Mouse (Mus musculus) lung, embryonic 15.5 days (tissue): ENCODE results near the gene Bach1. TPM values are rescaled to one million over a fixed set of nuclear protein-coding genes. Genes with fewer than 3 reads are reported as not detected.
A peak's percentile ranks its signal among the peaks of the same experiment; 100 is the strongest.

Experiments
- ATAC-seq: fragments of 200-750 bp; cut with Nextera tagmentation; 2 replicates; pipeline ENCODE4 v1.8.0; 2017; ENCODE audit warnings: moderate number of reproducible peaks, borderline replicate concordance; ENCODE audit not compliant: low FRiP score, low TSS enrichment; ENCODE audit errors: extremely low read depth
- H3K27ac ChIP-seq: fragments of 300-500 bp; sonication (generic); 2 replicates; pipeline ENCODE4 v1.5.1; 2015; ENCODE audit warnings: moderate library complexity, mild to moderate bottlenecking, inconsistent platforms
- H3K27me3 ChIP-seq: fragments of 300-500 bp; sonication (generic); 2 replicates; pipeline ENCODE4 v1.6.1; 2015; ENCODE audit warnings: inconsistent platforms
- H3K36me3 ChIP-seq: fragments of 300-500 bp; sonication (generic); 2 replicates; pipeline ENCODE4 v1.6.1; 2015; ENCODE audit warnings: inconsistent platforms
- H3K4me1 ChIP-seq: fragments of 300-500 bp; sonication (generic); 2 replicates; pipeline ENCODE4 v1.6.1; 2015; ENCODE audit warnings: inconsistent platforms
- H3K4me2 ChIP-seq: fragments of 300-500 bp; sonication (generic); 2 replicates; pipeline ENCODE4 v1.6.1; 2015; ENCODE audit warnings: inconsistent platforms, mild to moderate bottlenecking, moderate library complexity
- H3K4me3 ChIP-seq: fragments of 300-500 bp; sonication (generic); 2 replicates; pipeline ENCODE4 v1.5.1; 2015; ENCODE audit warnings: mild to moderate bottlenecking, inconsistent platforms
- H3K9ac ChIP-seq: fragments of 300-500 bp; sonication (generic); 2 replicates; pipeline ENCODE4 v1.6.1; 2015; ENCODE audit warnings: inconsistent platforms
- H3K9me3 ChIP-seq: fragments of 300-500 bp; sonication (generic); 2 replicates; pipeline ENCODE4 v1.6.1; 2016; ENCODE audit warnings: inconsistent platforms
- WGBS: fragments of 180-500 bp; shearing (Covaris S2); methylation state at CpG from one replicate; pipeline ENCODE4 v1.1.7; 2015; 5-methylcytosine and 5-hydroxymethylcytosine counted together
- polyA plus RNA-seq: library from polyadenylated mRNA; unstranded; fragments of >200 nt; fragmentation: Nextera tagmentation; extraction: Ambion mirVana; gene quantifications from 2 replicates; pipeline ENCODE4 v1.2.1, GENCODE M21; 2015

The Bach1 gene
- polyA plus RNA-seq: 9.1 and 10.4 TPM in 2 replicates

DNA sequence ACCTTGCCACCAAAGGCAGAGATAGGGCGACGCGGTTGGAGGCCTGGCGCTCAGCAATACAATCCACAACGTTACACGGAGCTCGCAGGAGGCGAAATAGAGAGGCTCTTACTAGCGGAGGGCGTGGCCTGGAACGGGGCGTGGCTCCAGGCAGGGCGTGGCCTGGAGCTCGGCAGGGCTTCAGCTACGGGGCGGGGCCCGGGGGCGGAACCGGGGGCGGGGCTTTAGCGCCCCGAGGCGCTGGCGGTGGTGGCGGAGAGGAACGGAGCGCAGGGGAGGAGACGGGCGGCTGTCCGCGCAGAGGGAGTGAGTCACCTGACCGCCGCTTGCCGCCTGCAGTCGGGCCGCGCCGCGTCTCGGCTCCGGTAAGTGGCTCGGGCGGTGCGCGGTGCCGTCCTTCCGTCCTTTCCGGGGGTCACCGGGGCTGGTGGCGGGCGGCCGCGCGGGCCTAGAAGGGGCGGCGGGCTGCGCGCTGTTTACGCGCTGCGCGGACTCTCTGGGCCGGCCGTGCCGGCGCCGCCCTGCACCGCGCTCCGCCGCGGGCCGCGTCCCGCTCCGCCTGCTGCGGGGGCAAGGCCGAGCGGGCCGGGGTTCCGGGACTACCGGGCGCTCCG, at the start of gene Bach1:
Gene Bach1, plus strand, starts transcription at position 254 of the 614 bp plus-strand sequence.
- under 1% methylated on average over 59 of the region's 84 CpGs for WGBS
- ATAC-seq: peak; percentile 96
- peaks cover 24% of the 10 kb centered on the region for H3K4me1 ChIP-seq
- H3K27me3 ChIP-seq: no peaks in the 10 kb centered on the region
- peak within 1 kb of the TSS; percentile 89 for H3K9ac ChIP-seq
- peak within 1 kb of the TSS; percentile 90 for H3K27ac ChIP-seq
- no peaks in the 10 kb centered on the region for H3K36me3 ChIP-seq
- H3K9me3 ChIP-seq: no peaks in the 10 kb centered on the region
- peak within 1 kb of the TSS; percentile 60 for H3K4me2 ChIP-seq
- peak within 1 kb of the TSS; percentile 79 for H3K4me3 ChIP-seq

DNA sequence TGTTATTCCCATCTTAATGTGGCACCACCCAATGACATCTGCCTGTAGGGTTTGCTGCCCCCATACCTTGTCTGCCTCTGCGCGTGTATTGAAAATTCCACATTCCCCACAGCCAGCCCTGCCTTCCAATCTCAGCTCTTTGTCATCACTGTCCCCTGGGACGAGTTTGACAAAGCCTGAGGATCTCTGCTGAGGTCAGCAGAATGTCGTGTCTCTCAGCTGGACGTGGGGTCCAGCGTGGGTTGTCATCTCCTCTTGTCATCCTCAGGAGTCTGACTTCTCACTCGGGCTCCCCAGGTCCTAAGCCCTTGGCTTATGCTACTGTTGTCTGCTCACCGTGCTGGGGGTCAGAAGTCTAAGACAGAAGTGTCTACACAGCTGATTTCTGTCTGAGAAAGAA, 46.4 kb upstream of the Bach1 start:
- H3K9ac ChIP-seq: no peak overlapping the region
- WGBS: 58% methylated on average over 8 of the region's 8 CpGs
- no peak for ATAC-seq

DNA sequence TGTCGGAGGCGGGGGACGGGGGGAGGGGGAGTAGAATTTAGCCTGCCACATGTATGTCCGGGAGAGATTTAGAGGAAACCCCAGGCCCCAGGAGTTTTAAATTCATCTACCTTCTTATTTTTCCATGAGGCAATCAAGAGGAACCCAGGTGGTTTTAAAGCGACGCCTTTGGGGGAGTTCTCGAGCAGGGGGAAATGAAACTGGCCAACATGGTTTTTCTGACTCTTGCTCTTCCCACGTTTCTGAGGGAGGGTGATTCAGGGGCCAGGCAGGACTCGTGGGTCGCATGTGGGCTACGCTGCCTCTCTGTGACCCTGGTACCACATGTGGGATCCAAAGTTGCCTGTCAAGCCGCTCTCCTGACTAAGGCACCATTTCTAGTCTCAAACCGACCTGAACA, 45.8 kb upstream of the Bach1 start:
- Histone ChIP-seq H3K9ac (no peak overlapping the region), H3K4me1 (no peaks in the 10 kb centered on the region), H3K36me3 (no peaks in the 10 kb centered on the region), H3K9me3 (no peaks in the 10 kb centered on the region), H3K4me2 (no peak overlapping the region), H3K27ac (no peak overlapping the region), H3K4me3 (no peak overlapping the region), H3K27me3 (no peaks in the 10 kb centered on the region)
- no peak for ATAC-seq
- WGBS: 88% methylated on average over 13 of the region's 13 CpGs

More for the DNA sequence above, 46.4 kb upstream of the Bach1 start:
- Histone ChIP-seq H3K27ac (no peak overlapping the region), H3K36me3 (no peaks in the 10 kb centered on the region), H3K4me3 (no peak overlapping the region), H3K4me2 (no peak overlapping the region), H3K27me3 (no peaks in the 10 kb centered on the region), H3K9me3 (no peaks in the 10 kb centered on the region), H3K4me1 (no peaks in the 10 kb centered on the region)

DNA sequence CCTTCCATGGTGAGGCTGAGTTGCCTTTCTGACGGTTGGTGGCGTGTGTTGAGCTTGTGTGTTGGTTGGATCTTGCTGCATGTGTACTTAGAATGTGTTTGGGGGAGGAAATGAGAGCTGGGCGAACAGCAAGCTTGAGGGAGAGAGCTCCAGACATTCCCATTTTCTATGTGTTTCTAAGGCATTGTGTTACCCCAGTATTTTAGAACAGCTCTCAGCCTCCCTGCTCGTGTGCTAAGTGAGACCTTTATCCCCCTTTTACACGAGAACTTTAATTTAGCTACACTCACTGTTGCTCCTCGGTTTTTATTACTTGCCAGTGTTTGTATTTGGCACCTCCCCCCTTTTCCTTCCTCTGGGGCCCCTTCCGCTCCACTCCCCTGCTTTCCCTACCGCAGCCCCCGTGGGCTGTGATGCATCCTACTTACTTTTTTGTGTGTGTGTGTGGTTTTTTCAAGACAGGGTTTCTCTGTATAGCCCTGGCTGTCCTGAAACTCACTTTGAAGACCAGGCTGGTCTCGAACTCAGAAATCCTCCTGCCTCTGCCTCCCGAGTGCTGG, 44.6 kb upstream of the Bach1 start:
- no peaks in the 10 kb centered on the region for H3K4me1 ChIP-seq
- H3K27me3 ChIP-seq: no peaks in the 10 kb centered on the region
- H3K27ac ChIP-seq: no peak overlapping the region
- H3K4me3 ChIP-seq: no peak overlapping the region
- WGBS: 61% methylated on average over 11 of the region's 11 CpGs
- no peak overlapping the region for H3K4me2 ChIP-seq
- no peaks in the 10 kb centered on the region for H3K36me3 ChIP-seq
- ATAC-seq: no peak
- H3K9me3 ChIP-seq: no peaks in the 10 kb centered on the region
- H3K9ac ChIP-seq: no peak overlapping the region

DNA sequence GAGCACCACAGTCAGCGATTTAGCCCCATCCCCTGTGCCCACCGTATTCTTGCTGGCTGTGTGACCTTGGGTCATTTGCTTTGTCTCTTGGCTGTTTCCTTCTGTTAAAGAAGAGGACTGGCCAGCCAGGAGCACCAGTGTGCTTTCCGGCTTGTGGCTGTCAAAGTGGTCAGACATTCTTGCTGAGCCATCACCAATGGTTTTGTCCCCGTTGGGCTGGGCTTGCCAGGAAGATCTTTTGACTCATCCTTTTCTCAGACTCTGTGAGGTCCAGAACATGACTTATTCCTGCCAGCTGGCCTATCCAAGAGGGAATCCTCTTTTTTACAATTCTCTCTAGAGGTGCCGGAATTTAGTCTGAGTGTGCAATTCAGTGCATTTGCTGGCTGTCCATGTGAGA, 43.7 kb upstream of the Bach1 start:
- Histone ChIP-seq H3K4me2 (no peak overlapping the region), H3K27ac (no peak overlapping the region), H3K4me1 (no peaks in the 10 kb centered on the region), H3K27me3 (no peaks in the 10 kb centered on the region), H3K36me3 (no peaks in the 10 kb centered on the region), H3K9ac (no peak overlapping the region), H3K4me3 (no peak overlapping the region), H3K9me3 (no peaks in the 10 kb centered on the region)
- no peak for ATAC-seq
- WGBS: 63% methylated on average over 5 of the region's 5 CpGs

DNA sequence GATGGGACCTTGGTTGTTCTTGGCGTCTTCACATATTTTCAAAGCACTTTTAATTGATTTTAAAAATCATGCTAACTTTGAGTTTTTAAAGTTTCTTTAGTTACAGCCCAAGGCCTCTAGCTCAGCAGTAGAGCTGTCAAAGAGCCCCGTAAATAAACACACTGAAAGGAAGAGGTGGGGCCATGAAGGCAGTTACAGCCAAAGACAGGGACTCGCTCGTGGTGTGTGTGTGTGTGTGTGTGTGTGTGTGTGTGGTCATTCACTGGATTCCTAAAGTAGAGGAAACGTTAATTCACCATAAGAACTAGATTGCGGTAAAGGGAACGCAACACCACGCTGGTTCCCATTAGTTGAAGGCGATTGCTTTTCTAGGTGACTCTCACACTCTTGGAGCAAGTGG, 43.2 kb upstream of the Bach1 start:
- Histone ChIP-seq H3K4me2 (no peak overlapping the region), H3K27ac (no peak overlapping the region), H3K36me3 (no peaks in the 10 kb centered on the region), H3K4me1 (no peaks in the 10 kb centered on the region), H3K4me3 (no peak overlapping the region), H3K27me3 (no peaks in the 10 kb centered on the region), H3K9me3 (no peaks in the 10 kb centered on the region), H3K9ac (no peak overlapping the region)
- no peak for ATAC-seq
- WGBS: 69% methylated on average over 9 of the region's 9 CpGs

DNA sequence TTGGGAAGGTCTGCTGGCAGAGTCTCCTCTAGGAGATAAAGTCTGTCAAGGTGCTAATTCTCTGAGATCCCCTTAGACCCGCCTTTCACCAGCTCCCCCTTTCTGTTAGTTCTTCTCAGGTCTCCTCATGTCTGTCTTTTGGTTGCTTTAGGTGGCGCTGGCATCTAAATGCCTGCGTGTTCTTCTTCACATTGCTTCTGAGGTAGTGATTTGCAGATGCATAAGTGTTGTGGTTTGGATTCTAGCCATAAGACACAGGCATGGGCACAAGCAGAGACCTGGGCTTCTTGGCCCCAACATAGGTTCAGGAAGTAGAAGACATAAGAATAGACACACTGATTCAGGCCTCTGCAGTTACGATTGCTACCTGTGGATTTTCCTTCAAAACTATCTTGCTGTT, 42.0 kb upstream of the Bach1 start:
- no peaks in the 10 kb centered on the region for H3K27me3 ChIP-seq
- no peaks in the 10 kb centered on the region for H3K4me1 ChIP-seq
- no peak overlapping the region for H3K4me3 ChIP-seq
- no peaks in the 10 kb centered on the region for H3K9me3 ChIP-seq
- H3K9ac ChIP-seq: no peak overlapping the region
- H3K27ac ChIP-seq: no peak overlapping the region
- no peak overlapping the region for H3K4me2 ChIP-seq
- no peak for ATAC-seq
- no peaks in the 10 kb centered on the region for H3K36me3 ChIP-seq
- WGBS: 82% methylated on average over 4 of the region's 4 CpGs

DNA sequence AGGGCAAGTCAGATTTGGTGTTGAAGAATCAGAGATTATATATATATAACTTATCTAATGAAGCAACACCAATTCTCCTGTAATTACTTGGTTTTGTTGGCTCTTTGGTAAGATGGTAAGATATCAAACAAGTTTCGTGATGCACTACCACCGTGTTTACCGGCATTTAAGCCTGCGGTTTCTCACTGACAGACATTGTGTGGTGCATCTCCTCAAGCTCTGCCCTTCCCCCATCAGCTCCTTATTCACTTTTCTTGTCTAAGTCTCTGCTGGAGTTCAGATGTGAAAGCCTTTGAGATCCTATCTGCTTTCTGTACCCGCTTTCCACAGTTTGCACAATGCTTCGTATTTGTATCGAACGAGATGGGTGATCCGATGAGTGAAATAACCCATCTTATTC, 41.5 kb upstream of the Bach1 start:
- Histone ChIP-seq H3K4me1 (no peaks in the 10 kb centered on the region), H3K4me2 (no peak overlapping the region), H3K27me3 (no peaks in the 10 kb centered on the region), H3K9ac (no peak overlapping the region), H3K4me3 (no peak overlapping the region), H3K36me3 (no peaks in the 10 kb centered on the region), H3K27ac (no peak overlapping the region), H3K9me3 (no peaks in the 10 kb centered on the region)
- WGBS: 96% methylated on average over 9 of the region's 9 CpGs
- ATAC-seq: no peak

DNA sequence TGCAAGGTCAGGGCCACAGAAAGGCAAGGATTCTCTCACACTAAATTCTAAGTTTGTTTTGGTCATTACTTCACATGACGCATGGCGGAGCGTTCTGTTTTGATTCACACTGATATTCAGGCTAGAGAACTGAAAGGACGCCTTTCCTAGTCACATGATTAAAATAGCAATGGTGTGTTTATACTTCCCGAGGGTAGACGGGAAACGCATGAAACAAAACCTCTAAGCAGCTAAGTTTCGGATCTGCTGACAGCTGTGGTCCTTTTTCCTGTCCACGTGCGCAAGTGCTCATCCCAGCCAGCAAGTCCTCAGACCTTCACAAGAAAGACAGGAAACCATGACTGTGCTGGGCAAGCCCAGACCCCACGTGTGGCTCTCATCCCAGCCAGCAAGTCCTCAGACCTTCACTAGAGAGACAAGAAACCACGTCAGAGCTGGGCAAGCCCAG, 37.7 kb upstream of the Bach1 start:
- no peaks in the 10 kb centered on the region for H3K27me3 ChIP-seq
- H3K4me2 ChIP-seq: peak overlapping the region; percentile 44
- peak; percentile 77; the same call in 1 of the 2 replicates for ATAC-seq
- 31% methylated on average over 12 of the region's 12 CpGs for whole genome bisulfite sequencing
- H3K9me3 ChIP-seq: no peaks in the 10 kb centered on the region
- peak overlapping the region; percentile 37 for H3K27ac ChIP-seq
- H3K4me1 ChIP-seq: no peaks in the 10 kb centered on the region
- H3K36me3 ChIP-seq: no peaks in the 10 kb centered on the region
- H3K4me3 ChIP-seq: peak overlapping the region; percentile 22
- no peak overlapping the region for H3K9ac ChIP-seq

DNA sequence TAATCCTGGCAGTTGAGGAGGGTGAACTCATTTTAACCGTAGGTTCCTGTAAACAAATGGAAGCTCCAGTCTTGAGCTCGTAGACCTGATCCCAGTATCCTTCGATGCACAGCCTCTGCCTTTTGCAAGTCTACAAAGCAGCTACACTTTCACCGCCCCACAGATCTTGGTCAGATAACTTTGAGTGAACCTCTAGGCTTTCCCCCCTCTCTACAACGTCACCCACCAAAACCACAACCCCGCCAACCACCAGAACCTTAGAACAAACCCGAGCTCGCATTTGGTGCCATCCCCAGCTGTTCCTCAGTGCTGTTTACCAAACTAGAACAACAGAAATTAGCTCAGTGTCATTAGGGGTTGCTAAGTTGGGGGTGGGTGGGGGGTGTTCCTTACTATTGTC, 37.1 kb upstream of the Bach1 start:
- Histone ChIP-seq H3K27ac (peak overlapping the region; percentile 37), H3K9me3 (no peaks in the 10 kb centered on the region), H3K4me1 (no peaks in the 10 kb centered on the region), H3K9ac (no peak overlapping the region), H3K4me3 (no peak overlapping the region), H3K27me3 (no peaks in the 10 kb centered on the region), H3K36me3 (no peaks in the 10 kb centered on the region), H3K4me2 (peak overlapping the region; percentile 44; the same call in 1 of the 2 replicates)
- 72% methylated on average over 8 of the region's 8 CpGs for WGBS
- no peak for ATAC-seq

DNA sequence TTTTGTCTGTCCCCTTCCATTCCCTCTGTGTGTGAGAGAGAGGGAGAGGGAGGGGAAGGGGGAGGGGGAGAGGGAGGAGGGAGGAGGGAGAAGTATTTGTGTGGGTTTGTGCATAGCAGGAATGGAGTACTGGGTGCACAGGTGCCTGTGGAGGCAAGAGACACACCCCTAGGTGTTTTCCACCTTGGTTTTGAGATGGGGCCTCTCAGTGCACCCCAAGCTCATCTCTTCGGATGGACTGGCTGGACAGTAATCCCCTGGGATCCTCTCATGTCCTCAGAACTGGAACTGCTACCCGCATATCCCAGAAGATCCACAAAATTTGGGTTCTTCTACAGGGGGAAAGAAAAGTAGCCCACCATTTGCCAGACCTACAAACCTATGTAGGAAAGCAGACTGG, 36.2 kb upstream of the Bach1 start:
- Histone ChIP-seq H3K4me3 (no peak overlapping the region), H3K27ac (no peak overlapping the region), H3K27me3 (no peaks in the 10 kb centered on the region), H3K9ac (no peak overlapping the region), H3K4me1 (no peaks in the 10 kb centered on the region), H3K4me2 (no peak overlapping the region), H3K36me3 (no peaks in the 10 kb centered on the region), H3K9me3 (no peaks in the 10 kb centered on the region)
- 93% methylated on average over 2 of the region's 2 CpGs for WGBS
- ATAC-seq: no peak

DNA sequence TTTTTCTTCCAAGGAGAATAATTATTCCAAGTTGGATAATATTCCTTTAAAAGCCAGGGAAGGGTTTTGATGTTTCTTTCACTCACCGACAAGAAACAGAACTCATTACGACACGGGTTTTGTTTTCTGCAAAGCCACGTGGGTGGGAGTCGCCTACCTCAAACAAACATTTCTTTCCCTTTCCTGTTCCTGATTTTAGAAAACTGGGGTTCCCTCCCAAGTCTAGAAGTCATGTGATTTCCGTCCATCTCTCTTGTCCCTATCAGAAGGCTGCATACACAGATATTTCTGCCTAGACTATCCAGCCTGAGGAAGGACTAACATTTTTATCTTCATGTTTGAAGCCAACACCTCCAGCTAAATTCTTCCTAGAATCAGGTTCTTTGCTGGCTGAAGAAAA, 34.9 kb upstream of the Bach1 start:
- no peaks in the 10 kb centered on the region for H3K4me1 ChIP-seq
- H3K9me3 ChIP-seq: no peaks in the 10 kb centered on the region
- H3K4me3 ChIP-seq: no peak overlapping the region
- H3K4me2 ChIP-seq: no peak overlapping the region
- no peak overlapping the region for H3K27ac ChIP-seq
- WGBS: 54% methylated on average over 6 of the region's 6 CpGs
- no peaks in the 10 kb centered on the region for H3K36me3 ChIP-seq
- no peak for ATAC-seq
- H3K27me3 ChIP-seq: no peaks in the 10 kb centered on the region
- H3K9ac ChIP-seq: no peak overlapping the region
